Mouse (Mus musculus) heart, embryonic 15.5 days (tissue): ENCODE measurements around the gene Stum. TPM values are rescaled to one million over a fixed set of nuclear protein-coding genes. Genes with fewer than 3 reads are reported as not detected.

Experiments
- ATAC-seq: fragments of 200-750 bp; cut with Nextera tagmentation; replicated peaks from 2 replicates; pipeline ENCODE4 v1.8.0; 2017; ENCODE audit warnings: low read depth, moderate TSS enrichment; ENCODE audit not compliant: insufficient number of reproducible peaks, insufficient read depth, low FRiP score
- H3K27ac ChIP-seq: fragments of 300-500 bp; sonication (generic); 2 replicates; pipeline ENCODE4 v1.5.1; 2015; ENCODE audit warnings: mild to moderate bottlenecking, inconsistent platforms
- H3K27me3 ChIP-seq: fragments of 300-500 bp; sonication (generic); 2 replicates; pipeline ENCODE4 v1.6.1; 2015; ENCODE audit warnings: inconsistent platforms
- H3K36me3 ChIP-seq: fragments of 300-500 bp; sonication (generic); 2 replicates; pipeline ENCODE4 v1.6.1; 2015; ENCODE audit warnings: mild to moderate bottlenecking, inconsistent platforms
- H3K4me1 ChIP-seq: fragments of 300-500 bp; sonication (generic); replicated peaks from 2 replicates; pipeline ENCODE4 v1.6.1; 2015; ENCODE audit warnings: inconsistent platforms
- H3K4me2 ChIP-seq: fragments of 300-500 bp; sonication (generic); 2 replicates; pipeline ENCODE4 v1.6.1; 2015; ENCODE audit warnings: inconsistent platforms, mild to moderate bottlenecking, moderate library complexity
- H3K4me3 ChIP-seq: fragments of 300-500 bp; sonication (generic); 2 replicates; pipeline ENCODE4 v1.5.1; 2015; ENCODE audit warnings: mild to moderate bottlenecking, inconsistent platforms
- H3K9ac ChIP-seq: fragments of 300-500 bp; sonication (generic); 2 replicates; pipeline ENCODE4 v1.6.1; 2015; ENCODE audit warnings: mild to moderate bottlenecking, inconsistent platforms
- H3K9me3 ChIP-seq: fragments of 300-500 bp; sonication (generic); replicated peaks from 2 replicates; pipeline ENCODE4 v1.6.1; 2016; ENCODE audit warnings: inconsistent platforms
- WGBS: fragments of 180-500 bp; shearing (Covaris S2); methylation state at CpG from one replicate; pipeline ENCODE4 v1.1.7; 2015; ENCODE audit warnings: mixed read lengths; 5-methylcytosine and 5-hydroxymethylcytosine counted together
- polyA plus RNA-seq: library from polyadenylated mRNA; unstranded; fragments of >200 nt; fragmentation: Nextera tagmentation; extraction: Ambion mirVana; gene quantifications from 2 replicates; pipeline ENCODE4 v1.2.1, GENCODE M21; 2015

The Stum gene
- polyA plus RNA-seq, 1 experiment from 2014 or later: 0.86 TPM

DNA sequence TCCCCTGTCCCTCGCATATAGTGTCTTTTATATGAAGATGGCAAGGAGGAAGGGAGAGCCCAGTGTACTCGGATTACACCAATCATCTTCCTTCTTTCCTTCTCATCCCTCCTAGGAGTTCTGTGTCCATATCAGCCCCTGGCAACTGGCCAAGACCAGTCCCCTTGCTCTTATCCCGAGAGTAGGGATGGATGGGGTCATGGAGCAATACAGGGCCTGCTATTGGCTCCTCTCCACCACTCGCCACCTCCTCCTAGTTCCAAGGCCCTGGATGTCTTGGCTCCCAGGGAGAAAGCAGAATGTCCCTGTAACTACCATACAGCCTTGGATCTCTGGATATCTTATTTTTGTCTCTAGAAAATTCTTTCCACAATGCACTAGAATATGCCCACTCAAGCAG, 68.2 kb downstream of the Stum start:
- no peak overlapping the region for H3K27ac ChIP-seq
- no peaks in the 10 kb centered on the region for H3K9me3 ChIP-seq
- no peak overlapping the region for H3K4me2 ChIP-seq
- ATAC-seq: no peak
- 44% methylated on average over 4 of the region's 4 CpGs for WGBS
- no peak overlapping the region for H3K4me3 ChIP-seq
- H3K36me3 ChIP-seq: peaks cover 2% of the 10 kb centered on the region
- peaks cover 26% of the 10 kb centered on the region for H3K4me1 ChIP-seq
- H3K9ac ChIP-seq: no peak overlapping the region
- H3K27me3 ChIP-seq: no peaks in the 10 kb centered on the region

GRCm38 (mm10) chr1:180410306-180410705, 73.0 kb downstream of the Stum start:
- ATAC-seq: no peak
- H3K27me3 ChIP-seq: no peaks in the 10 kb centered on the region
- H3K4me2 ChIP-seq: no peak overlapping the region
- H3K9ac ChIP-seq: no peak overlapping the region
- no peaks in the 10 kb centered on the region for H3K9me3 ChIP-seq
- H3K27ac ChIP-seq: no peak overlapping the region
- no peaks in the 10 kb centered on the region; the same call in 1 of the 2 replicates for H3K36me3 ChIP-seq
- 39% methylated on average over 7 of the region's 7 CpGs for WGBS
- peaks cover 61% of the 10 kb centered on the region for H3K4me1 ChIP-seq
- H3K4me3 ChIP-seq: no peak overlapping the region

DNA sequence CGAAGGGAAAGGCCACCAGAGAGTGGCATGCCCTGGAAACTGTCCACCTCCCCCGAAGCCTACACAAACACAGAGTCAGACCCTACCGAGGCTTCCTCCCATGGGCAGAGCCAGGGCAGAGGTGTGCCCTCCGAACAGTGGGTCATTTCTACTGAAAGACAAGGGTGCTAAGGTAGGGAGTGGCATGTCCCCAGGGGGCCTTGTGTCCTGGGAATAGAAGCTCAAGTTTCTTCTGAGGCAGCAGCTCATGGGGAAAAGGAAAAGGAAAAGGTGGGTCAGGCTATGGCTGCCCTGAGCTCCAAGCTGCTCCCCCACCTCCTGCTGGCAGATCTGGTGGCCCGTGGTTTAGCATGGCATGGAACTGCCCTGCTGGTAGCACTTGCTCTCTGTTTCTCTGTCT, 73.5 kb downstream of the Stum start:
- no peak for ATAC-seq
- H3K4me1 ChIP-seq: peaks cover 62% of the 10 kb centered on the region
- H3K36me3 ChIP-seq: no peaks in the 10 kb centered on the region; the same call in 1 of the 2 replicates
- no peaks in the 10 kb centered on the region for H3K27me3 ChIP-seq
- no peaks in the 10 kb centered on the region for H3K9me3 ChIP-seq
- H3K27ac ChIP-seq: no peak overlapping the region
- H3K4me3 ChIP-seq: no peak overlapping the region
- no peak overlapping the region for H3K4me2 ChIP-seq
- H3K9ac ChIP-seq: no peak overlapping the region
- 51% methylated on average over 5 of the region's 5 CpGs for WGBS

DNA sequence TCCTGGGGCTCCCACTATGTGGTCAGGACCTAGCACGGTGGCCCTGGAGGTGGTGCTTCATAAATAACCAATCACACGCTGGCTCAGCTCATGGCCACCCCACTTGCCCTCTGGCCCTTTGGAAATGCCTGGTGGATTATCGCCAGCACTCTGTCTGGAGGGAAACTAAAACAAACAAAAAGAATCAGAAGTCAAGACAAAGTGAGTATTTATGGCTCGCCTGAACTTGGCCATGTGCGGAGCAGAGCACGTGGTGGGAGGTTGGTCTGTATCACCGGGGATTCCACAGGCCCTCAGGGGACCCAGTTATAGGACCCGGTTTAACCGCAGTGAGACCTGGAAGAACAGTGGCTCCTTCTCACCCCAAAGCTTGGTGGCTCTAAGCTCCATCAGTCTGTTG, 74.5 kb downstream of the Stum start:
- ATAC-seq: no peak
- Histone ChIP-seq H3K4me2 (no peak overlapping the region), H3K4me1 (peaks cover 71% of the 10 kb centered on the region), H3K36me3 (no peaks in the 10 kb centered on the region), H3K9me3 (no peaks in the 10 kb centered on the region), H3K9ac (no peak overlapping the region), H3K4me3 (no peak overlapping the region), H3K27me3 (no peaks in the 10 kb centered on the region), H3K27ac (no peak overlapping the region; the same call in 1 of the 2 replicates)
- 49% methylated on average over 9 of the region's 9 CpGs for WGBS

DNA sequence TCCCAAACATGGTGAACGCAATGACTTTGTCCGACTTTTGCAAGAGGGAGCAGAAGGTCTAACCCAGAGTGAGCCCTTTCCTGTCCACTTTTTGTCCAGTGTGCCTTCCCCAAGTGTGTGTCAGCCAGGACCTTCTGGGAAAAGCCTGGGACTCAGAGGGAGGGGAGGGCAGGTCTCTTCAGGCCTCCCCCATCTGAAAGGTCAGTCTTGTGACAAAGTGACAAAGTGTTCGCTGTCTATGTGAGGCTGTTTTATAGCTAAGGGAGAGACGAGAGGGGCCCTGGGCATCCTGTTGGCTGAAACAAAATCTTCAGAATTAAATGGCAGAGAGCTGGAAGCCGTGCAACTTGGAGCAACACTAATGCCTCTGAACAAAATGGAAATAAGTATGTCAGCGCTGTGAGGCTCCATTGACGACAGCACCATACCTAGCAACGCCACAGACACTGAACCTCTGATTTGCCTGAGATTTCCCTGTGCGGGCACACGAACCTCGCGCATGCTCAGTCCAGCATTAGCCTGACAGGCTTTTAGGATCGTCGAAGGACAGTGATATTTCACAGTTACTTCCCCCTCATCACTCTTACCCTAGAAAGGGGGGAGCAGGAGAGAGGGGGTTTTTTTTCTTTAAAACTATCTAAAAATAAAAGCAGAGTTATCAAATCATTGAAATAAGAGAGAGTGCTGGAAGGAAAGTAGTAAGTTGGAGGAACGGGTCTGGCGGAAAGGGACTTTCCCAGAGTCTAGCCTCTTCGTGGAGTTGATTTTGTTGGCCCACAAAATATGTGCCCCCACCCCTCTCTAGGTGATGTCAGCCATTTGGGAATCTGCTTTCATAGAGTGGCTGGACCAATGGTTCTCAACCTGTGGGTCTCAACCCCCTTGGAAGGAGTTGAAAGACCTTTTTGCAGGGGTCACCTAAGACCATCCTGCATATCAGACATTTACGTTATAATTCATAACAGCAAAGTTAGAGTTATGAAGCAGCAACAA, 75.3 kb downstream of the Stum start:
- Histone ChIP-seq H3K9ac (0 out of 2 replicates have a peak overlapping the region, but pooled peaks have one; percentile 38), H3K36me3 (no peaks in the 10 kb centered on the region), H3K4me2 (peak overlapping the region; percentile 57; the same call in 1 of the 2 replicates), H3K4me3 (no peak overlapping the region), H3K4me1 (peaks cover 79% of the 10 kb centered on the region), H3K9me3 (no peaks in the 10 kb centered on the region), H3K27ac (peak overlapping the region; percentile 37), H3K27me3 (no peaks in the 10 kb centered on the region)
- 67% methylated on average over 18 of the region's 18 CpGs for WGBS
- no peak for ATAC-seq

DNA sequence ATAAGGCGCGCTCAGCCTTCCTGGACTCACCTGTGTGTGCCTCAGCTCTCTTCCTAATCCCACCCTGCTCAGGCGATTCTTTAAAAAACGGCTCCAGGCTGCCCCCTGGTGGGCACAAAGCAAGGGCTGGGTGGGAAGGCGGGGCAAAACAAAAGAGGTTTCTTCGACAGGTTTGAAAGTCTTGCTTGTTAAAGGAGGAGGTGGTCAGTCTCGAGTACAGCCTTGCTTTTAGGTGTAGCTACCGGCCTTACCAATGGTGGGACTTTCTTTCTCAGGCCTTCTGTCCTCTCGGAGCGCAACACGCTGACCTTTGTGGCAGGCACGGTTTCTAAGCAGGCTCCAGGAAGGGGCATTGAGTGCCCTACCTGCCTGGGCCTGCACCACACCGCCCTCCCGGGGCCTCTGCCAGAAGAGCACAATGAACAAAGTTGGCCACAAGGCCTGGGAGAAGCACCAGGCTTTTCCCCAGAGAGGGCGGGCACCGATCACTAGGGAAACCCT, 76.1 kb downstream of the Stum start:
- WGBS: 18% methylated on average over 16 of the region's 16 CpGs
- H3K9ac ChIP-seq: 0 out of 2 replicates have a peak overlapping the region, but pooled peaks have one; percentile 38
- no peaks in the 10 kb centered on the region for H3K27me3 ChIP-seq
- peak overlapping the region; percentile 27 for H3K4me3 ChIP-seq
- peak overlapping the region; percentile 37 for H3K27ac ChIP-seq
- H3K4me2 ChIP-seq: peak overlapping the region; percentile 57
- H3K9me3 ChIP-seq: no peaks in the 10 kb centered on the region
- peaks cover 87% of the 10 kb centered on the region for H3K4me1 ChIP-seq
- no peak for ATAC-seq
- H3K36me3 ChIP-seq: no peaks in the 10 kb centered on the region

DNA sequence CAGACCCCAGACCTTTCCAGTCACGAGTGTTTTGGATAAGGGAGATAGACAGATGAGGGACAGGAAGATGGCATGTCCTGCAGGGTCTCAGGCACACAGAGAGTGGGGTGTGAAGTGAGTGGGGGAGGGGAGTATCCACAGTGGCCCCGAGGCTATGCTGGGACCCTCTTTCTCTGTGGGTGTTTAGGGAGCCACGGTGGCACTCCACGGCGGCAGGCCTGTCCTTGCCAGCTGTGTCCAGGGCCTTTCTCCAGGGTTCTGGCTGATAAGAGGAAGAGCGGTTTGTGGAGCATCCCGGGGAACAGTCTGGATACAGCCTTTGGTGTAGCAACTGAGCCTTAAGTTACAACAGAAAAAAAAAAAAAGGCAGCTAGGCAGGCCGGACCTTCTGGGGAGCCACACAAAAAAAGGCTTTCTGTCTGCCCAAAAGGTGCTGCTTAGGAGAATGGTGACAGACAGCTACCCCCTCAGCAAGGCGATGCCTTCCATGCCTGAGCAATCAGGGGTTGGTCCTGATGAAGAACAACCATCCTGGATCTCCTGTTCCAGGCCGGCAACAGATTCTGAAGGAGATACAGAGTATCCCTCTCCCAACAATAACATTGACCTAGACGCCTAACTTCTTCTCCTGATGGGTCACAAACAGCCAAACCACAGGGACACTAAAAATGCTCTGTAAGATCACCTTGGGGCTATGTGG, 76.8 kb downstream of the Stum start:
- WGBS: 66% methylated on average over 11 of the region's 11 CpGs
- no peak overlapping the region for H3K9ac ChIP-seq
- H3K4me2 ChIP-seq: no peak overlapping the region
- H3K27ac ChIP-seq: peak overlapping the region; percentile 47
- no peaks in the 10 kb centered on the region for H3K9me3 ChIP-seq
- no peak for ATAC-seq
- no peaks in the 10 kb centered on the region for H3K27me3 ChIP-seq
- H3K4me1 ChIP-seq: peaks cover 95% of the 10 kb centered on the region
- H3K36me3 ChIP-seq: no peaks in the 10 kb centered on the region
- no peak overlapping the region for H3K4me3 ChIP-seq

- ATAC-seq: peak; percentile 29
These were observed 77.5 kb downstream of the Stum start for GRCm38 (mm10) chr1:180405576-180406335.

GRCm38 (mm10) chr1:180404706-180405105, 78.6 kb downstream of the Stum start:
- Histone ChIP-seq H3K27me3 (no peaks in the 10 kb centered on the region), H3K4me2 (peak overlapping the region; percentile 51; the same call in 1 of the 2 replicates), H3K4me3 (no peak overlapping the region), H3K9me3 (no peaks in the 10 kb centered on the region), H3K9ac (no peak overlapping the region), H3K4me1 (peaks cover 96% of the 10 kb centered on the region), H3K27ac (peak overlapping the region; percentile 94), H3K36me3 (no peaks in the 10 kb centered on the region)
- 78% methylated on average over 3 of the region's 3 CpGs for WGBS
- ATAC-seq: no peak

More at GRCm38 (mm10) chr1:180405576-180406335, 77.5 kb downstream of the Stum start:
- Histone ChIP-seq H3K9me3 (no peaks in the 10 kb centered on the region), H3K4me2 (no peak overlapping the region), H3K36me3 (no peaks in the 10 kb centered on the region), H3K27me3 (no peaks in the 10 kb centered on the region), H3K4me3 (no peak overlapping the region), H3K4me1 (peaks cover 96% of the 10 kb centered on the region), H3K27ac (peak overlapping the region; percentile 94), H3K9ac (no peak overlapping the region)
- 76% methylated on average over 9 of the region's 9 CpGs for WGBS

DNA sequence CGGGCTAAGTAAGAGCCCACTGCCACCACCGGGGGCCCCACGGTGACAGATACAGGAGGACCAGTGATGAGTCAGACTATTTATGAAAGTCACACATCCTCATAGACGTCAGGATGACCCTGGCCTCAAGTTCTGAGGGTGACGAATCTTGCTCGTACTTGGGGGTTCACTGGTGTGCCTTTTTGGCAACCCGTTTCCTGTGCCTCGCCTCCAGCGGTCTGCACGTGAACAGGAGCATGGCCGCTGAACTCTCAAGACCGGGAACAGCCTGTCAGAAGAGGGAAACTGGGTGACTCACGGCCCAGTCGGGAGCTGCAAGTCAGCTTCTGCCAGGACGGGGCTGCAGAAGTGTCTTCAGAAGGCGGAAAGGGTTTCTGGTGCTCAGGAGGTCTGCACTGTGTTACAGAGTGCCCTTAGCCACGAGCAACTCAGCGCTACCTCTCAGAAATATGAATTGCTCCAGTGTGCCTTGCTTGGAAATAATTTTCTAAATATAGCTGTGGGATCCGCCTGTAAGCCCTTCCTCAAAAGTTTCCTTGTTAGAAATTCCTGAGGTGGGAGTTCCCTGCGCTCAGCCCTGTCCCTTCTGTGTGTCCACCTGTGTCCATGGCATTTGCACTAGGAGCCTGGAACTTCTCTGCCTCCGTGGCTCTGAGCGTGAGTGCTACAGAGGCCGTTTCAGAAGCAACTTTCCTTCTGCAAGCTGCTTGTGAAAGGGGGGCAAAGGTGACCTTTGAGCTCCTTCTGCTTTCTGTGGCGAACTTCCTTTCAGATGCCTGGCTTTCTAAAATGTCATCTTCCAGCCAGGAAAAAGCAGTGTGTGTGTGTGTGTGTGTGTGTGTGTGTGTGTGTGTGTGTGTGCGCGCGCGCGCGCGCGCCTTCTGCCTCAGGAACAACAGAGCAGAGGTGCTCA, 79.4 kb downstream of the Stum start:
- no peak overlapping the region for H3K4me3 ChIP-seq
- H3K4me1 ChIP-seq: peaks cover 90% of the 10 kb centered on the region
- no peaks in the 10 kb centered on the region for H3K9me3 ChIP-seq
- peak; percentile 47; the same call in 1 of the 2 replicates for ATAC-seq
- H3K27me3 ChIP-seq: no peaks in the 10 kb centered on the region
- H3K27ac ChIP-seq: peak overlapping the region; percentile 94
- peak overlapping the region; percentile 29; the same call in 1 of the 2 replicates for H3K9ac ChIP-seq
- WGBS: 28% methylated on average over 32 of the region's 32 CpGs
- H3K36me3 ChIP-seq: no peaks in the 10 kb centered on the region
- peak overlapping the region; percentile 51 for H3K4me2 ChIP-seq
